Mouse (Mus musculus) mouse embryonic stem cell (cell line): ENCODE measurements around the gene Mcm3.
"Not testable (repeated sequence)": the region's sequence is repeated elsewhere in the genome, so short reads cannot be mapped to it uniquely, and the experiment has no call there.

ENCODE experiments used
- in situ Hi-C, 2 experiments: fragments of 300-500 bp; cut with MboI; formaldehyde crosslinking; loops; 1 replicate in 1 of 2; 3 replicates in 1 of 2; pipeline ENCODE4 v1.14.3; 2019 to 2020; ENCODE audit warnings: low sequenced_read_pairs in 2 of 2, low pct_unique_long_range_greater_than_20kb in 1 of 2, mixed read lengths in 1 of 2; ENCODE audit not compliant: unreplicated experiment in 1 of 2

Gene Mcm3

DNA sequence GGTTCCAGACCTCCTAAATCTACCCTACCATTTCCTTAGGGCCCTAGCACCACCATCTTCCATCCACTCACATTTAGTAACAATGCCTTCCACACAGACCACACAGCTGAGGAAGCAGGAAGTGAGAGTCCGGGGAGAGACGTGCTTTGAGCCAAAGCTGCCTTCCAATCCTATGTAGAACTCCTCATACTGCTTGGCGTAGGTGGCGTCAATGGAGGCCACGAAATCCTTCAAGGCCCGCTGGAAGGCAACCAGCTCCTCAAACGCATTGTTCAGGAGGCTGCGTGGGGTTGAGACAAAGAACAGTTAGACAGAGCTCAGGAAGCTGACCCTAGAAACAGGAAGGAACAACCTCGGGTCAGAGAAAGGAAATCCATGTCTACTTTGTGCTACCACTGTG lies 2.9 kb downstream of the Mcm3 start:
- in situ Hi-C loops = no loop called here

DNA sequence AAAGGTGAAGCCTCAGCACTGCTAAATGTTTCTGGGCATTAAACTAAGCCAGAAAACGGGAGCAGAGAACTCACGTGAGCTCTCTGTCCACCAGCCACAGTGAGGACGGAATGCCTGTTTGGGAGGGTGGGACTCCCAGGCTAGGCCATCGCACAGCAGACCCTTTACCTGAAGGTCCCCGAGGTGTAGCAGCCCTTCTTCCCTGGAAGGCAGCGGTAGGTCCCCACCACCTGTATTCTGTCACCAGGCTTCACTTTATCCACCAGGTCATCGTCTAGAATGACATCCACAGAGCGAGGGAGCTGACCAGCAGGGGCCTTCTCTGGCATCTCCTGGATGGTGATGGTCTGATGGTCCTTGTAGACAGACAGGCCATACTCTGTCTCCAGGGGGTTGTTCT lies 5.6 kb downstream of the Mcm3 start:
- in situ Hi-C loops = no loop called here

DNA sequence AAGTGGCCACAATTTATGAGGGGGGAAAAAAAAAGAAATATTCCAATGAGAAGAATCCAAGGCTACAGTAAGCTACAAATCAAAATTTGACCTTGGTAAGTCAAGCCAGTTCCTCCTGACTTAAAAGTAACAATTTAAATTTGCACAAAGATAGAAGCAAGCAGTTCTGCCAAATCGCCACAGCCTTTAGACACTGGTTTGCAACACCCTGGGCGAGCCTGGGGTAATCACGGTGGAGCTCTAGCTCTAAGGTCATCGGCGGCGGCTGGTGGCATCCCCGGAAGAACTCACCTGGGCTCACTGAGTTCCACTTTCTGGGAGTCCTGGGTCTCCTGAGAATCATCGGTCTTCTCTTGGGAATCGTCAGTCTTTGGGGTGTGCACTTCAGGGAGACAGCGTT lies 15.6 kb downstream of the Mcm3 start:
- in situ Hi-C loops = no loop called here

DNA sequence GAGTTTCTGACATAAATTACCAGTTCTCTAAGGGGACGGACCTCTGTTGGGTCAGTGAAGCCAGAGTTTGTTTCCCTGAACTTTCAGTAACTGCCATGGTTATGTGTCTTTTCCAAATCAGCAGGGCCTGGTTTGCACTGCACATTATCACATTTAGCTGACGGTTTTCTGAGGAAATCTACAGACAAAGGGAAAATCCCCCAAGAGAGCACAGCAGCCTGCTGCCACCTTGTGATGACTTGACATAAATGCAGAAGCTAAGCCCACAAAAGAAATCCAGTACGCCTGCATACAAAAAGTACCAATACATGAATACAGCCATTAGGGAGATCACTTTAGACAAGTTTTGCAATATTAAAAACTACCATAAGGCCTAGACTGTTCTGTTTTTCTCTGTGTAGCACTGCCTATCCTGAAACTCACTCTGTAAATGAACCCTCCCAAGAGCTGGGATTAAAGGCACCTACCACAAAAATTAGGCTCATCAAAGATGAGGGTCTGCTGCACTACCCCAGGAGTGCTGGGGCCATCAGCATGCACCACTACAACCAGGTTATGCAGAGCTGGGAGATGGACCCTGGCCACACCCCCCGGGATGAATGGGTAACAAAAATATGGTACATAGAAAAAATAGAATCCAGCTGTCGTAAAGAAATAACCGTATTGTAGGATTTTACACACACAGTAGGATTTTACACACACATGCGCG lies 18.3 kb downstream of the Mcm3 start:
- in situ Hi-C loops = no loop called here

DNA sequence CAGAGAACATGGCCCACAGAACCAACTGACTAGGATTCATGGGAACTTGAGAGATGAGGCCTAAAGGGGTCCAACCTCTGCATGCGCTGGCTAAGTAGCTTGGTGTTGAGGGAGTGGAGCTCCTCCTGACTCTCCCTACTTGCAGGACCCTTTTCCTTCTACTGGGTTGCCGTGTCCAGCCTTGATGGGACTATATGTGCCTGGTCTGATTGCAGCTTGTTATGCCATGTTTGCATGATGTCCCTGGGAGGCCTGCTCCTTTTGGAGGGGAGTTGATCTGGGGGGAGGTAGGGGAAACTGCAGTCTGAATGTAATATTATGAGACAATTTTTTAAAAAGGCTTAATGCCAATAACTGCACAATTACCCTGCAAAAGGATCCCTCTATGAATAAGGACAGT lies 18.8 kb downstream of the Mcm3 start:
- in situ Hi-C loops = no loop called here

DNA sequence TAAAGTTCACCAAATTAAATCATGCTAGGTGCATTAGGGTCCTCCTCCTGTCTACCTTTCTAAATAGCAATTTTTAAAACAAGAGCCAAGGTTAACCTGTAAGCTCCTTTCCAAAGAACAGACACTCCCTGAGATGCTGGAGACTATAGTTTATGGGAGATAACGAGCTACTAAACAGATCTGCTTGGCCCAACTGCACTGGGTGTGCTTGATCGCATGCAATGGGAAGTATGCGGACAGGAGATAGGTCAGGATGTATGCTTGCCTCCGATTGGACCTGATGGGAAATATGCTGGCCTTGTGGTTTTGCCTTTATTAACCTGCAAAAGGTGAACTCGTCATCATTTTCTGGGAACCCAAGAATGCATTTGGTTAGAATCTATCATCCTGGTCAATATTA lies 24.9 kb downstream of the Mcm3 start:
- in situ Hi-C loops = no loop called here

DNA sequence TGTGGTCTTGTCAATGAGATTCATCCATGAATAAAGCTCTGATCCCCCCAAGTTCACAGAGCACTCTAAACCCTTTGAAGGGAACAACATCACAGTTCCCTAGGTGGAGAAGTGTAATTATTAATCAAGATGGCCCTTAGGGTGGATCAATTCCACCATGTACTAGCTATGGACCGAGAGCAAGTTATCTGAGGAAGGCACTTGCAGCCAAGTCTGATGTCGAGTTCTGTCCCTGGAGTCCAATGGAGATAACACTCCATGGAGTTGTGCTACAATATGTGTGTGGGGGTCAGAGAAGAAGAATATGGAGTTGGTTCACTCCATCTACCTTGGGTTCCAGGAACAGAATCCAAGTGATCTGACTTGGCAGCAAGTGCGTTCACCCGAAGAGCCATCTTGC lies 25.4 kb downstream of the Mcm3 start:
- in situ Hi-C loops = no loop called here

DNA sequence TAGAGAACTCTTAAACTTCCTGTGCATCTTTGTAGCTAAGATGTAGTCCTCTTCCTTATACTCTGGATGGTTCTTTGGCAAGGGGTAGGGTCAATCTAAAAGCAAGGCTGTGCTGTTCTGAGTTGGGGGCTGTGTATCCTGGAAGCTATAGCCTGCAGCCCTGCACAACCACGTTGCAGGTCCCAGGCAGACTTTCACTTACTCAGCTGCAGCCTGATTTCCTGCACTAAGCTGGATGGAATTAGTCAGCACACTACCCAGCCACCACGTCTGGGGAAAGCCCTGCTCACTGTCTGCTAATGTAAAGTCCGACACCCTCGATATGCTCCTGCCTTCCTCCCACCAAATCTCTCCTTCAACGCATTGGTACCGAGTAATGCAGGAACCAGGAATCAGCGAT lies 28.7 kb downstream of the Mcm3 start:
- in situ Hi-C loops = no loop called here

DNA sequence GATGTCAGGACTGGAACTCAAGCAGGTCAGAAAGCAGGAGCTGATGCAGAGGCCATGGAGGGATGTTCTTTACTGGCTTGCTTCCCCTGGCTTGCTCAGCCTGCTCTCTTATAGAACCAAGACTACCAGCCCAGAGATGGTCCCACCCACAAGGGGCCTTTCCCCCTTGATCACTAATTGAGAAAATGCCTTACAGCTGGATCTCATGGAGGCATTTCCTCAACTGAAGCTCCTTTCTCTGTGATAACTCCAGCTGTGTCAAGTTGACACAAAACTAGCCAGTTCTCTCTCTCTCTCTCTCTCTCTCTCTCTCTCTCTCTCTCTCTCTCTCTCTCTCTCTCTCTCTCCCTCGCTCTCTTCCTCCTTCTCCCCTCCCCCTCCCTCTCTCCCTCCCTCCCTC lies 29.6 kb downstream of the Mcm3 start, which contains the start of gene Il17f:
Gene Il17f, minus strand, starts transcription at position 101 of the 400 bp plus-strand sequence.
- in situ Hi-C loops = not testable (repeated sequence)

DNA sequence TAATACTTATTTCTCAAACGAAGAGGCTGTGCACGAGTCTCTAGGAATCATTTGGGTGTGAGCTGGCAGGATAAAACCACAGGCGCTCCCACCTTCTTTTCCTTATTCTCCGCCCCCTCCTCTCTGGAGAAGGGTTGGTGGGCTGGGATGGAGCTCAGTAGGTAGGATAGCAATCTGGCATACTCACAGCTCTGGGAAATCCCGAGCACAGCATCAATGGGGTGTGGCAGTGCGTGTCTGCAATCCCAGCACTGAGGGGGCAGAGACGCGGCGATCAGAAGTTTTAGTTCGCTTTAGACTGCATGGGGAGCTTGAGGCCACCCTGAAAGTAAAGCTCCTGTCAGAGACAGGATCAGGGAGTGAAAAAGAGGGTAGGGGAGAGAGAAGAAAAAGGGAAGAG lies 31.7 kb downstream of the Mcm3 start:
- in situ Hi-C loops = no loop called here

DNA sequence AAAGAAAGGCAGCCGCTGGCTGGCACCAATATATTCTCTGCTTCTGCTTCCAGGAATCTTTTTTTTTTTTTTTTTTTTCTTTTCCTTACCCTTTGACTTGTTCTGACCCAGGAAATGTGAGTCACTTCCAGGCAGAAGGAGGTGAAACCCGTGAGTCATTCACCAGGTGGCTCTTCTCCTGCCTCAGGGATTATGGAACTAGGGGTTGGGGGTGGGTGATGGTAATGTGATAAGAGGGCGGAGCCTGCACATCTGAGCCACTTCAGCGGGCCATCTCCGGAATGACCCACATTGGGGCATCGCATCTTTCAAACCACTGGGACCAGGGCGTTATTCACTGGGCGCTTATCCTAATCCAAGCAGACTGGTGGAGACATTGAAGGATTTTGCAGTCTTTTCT lies 33.1 kb downstream of the Mcm3 start:
- in situ Hi-C loops = no loop called here

DNA sequence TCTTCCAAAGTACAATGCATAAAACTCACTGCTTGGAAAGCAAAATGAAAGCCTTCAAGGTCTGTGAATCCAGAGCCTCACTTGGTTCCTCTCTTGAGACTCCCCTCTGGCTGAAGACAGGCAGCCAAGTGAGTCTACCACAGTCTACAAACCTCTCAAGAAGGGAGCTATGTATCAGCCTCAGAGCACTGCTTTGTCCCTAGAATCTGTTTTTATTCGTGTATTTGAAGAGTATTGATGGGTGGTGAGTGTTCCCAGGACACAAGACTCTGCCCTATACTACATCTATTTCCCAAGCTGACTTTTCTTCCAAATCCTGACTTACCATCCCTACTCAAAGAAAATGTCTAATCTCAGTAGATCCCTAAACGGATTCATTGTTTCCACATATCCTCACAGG lies 41.7 kb downstream of the Mcm3 start:
- in situ Hi-C loops = no loop called here

DNA sequence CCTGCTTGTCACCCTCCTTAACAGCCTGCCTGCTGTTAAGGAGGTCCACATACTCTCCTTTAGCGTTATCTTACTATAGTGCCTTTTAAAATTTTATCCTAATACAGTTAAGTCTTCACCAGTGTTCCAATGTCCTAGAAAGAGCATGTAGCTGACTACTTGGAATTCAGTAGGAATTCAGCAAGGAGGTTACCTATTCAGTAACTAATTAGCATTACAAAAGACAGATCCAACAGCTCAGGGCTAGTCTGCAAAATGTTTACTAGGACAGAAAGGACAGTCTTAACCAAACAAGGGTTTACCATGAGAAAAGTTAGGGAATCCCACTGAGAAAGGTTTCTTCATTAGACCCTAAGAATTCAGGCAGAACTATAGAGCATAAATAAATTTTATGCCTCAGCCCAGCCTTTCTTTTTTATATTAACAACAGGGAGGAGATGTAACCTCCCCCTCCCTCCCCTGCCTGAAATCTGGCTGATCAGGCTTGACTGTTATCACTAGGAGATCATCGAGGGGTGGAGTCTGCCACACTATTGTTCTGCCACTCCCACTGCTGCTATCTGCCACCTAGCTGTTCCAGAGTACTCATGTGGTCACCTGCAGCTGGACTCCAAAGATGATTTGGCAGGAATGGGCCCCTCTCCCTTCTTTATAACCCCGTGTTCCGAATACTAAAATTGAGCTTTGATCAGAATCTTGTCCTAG lies 45.9 kb downstream of the Mcm3 start:
- in situ Hi-C loops = not testable (repeated sequence)

DNA sequence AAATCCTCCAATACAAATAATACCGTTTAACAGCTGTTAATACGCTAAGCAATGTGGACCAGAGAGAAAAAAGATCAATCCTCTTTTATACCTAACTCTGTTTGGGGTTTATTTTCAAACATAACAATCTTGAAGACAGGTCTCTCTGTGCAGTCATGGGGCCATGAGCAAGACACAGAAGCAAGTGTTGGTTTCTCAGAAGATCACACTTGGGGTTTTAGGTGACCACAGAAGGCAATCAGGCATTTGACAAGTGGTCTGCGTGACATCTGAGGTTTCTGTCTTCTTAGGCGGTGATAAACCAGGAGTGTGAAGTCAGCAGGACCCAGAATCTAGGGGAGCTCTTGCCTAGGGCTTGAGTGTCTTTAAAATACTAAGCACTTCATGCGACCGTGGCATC lies 53.6 kb downstream of the Mcm3 start:
- in situ Hi-C loops = no loop called here

DNA sequence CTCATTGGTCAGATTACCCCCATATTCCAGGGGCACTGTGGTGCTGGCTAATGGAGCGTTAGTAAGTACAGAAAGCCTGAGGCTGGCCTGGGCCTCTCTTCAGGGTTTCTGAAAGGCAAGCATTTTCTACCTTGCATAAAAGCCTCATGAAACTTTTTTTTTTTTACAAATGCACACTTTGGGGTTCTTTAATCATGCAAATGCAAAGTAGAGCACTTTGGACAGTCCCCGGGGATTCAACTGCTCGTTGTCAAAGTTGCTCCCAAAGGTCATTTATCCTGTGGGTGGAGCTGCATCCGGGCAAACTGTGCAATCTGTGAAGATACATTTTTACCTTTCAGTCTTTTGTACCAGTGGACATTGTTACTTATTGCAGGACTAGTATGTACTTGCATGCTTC lies 58.7 kb downstream of the Mcm3 start:
- in situ Hi-C loops = no loop called here

DNA sequence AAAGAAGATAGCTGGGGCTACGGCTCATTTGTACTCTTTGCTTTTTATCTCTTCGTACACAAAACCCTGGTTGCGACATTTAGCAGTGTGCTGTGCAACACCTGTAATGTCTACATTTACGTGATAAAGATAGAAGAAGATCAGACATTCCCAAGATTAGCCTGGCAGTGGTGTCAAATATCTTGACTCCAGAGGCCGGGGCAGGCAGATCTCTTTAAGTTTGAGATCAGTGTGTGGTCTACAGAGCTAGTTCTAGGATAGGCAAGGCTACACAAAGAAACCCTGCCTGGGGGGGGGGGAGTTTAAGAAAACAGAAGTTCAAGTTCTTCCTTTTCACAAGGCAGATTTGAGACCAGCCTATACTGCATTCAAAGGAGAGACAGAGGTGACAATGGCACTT lies 59.8 kb downstream of the Mcm3 start:
- in situ Hi-C loops = no loop called here

DNA sequence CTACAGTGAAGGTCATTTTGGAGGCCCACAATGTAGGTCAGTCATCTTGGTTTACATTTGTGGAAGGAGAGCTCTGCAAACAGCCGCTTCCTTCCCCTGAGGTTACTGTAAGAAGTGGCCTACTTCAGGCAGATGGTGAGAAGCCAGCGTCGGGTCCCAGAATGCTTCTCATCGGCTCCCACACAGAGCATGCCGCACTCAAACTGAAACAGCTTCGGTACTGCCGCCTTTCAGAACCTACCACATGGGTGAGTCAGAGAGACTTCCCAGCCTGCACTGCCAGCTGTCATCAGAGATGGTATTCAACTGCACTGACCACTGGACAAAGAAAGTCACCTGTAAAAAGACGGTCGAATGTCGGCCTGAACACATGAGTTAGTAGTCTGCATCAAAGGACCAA lies 60.3 kb downstream of the Mcm3 start:
- in situ Hi-C loops = no loop called here

DNA sequence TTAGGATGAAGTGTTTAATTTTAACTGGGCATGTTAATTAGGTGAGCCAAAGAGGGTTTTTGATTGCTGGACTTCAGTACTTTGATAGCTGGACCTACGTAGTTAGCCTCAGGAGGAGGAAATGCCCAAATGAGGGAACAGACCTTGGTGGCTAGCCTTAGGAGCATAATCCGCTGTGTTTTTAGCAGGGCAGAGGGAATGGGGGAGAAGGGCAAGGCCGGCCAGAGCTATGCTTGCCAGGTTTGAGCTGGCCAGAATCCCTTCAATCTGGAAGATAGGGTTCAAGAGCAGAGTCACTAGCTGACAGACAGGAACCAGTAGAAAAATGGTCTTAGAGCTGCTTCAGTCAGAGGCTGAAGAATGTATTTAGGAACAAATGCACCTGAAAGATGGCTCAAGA lies 62.5 kb downstream of the Mcm3 start:
- in situ Hi-C loops = no loop called here

DNA sequence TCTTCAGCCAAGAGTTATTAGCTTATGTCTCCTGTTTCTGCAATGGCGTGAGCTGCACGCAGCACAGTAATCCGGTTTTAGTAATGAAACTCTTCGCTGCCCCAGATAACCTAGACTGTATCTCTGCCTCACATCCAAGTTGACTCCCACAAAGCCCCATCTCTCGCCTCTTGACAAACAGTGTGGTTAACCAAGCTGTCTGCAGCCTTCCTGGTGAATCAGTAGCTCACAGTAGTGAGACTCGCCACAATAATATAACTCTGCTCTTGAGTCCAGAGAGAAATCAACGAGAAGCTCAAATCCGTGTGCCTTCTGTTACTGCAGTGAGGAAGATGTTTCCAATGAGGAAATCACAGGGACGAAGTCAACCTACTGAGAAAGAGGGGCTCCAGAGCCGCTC lies 65.7 kb downstream of the Mcm3 start:
- in situ Hi-C loops = no loop called here
